Mouse (Mus musculus) midbrain, embryonic 16.5 days (tissue): ENCODE results near the gene Fen1. TPM values are rescaled to one million over a fixed set of nuclear protein-coding genes. Genes with fewer than 3 reads are reported as not detected.

ENCODE experiments used
- ATAC-seq: fragments of 200-750 bp; cut with Nextera tagmentation; 2 replicates; pipeline ENCODE4 v1.8.0; 2017; ENCODE audit warnings: moderate TSS enrichment
- H3K27ac ChIP-seq: fragments of 300-500 bp; sonication (generic); 2 replicates; pipeline ENCODE4 v1.5.1; 2014; ENCODE audit warnings: mild to moderate bottlenecking, low read length, mixed read lengths
- H3K27me3 ChIP-seq: fragments of 300-500 bp; sonication (generic); 2 replicates; pipeline ENCODE4 v1.6.1; 2014; ENCODE audit warnings: low read depth, low read length, mixed read lengths; ENCODE audit not compliant: control insufficient read depth, insufficient read depth
- H3K36me3 ChIP-seq: fragments of 300-500 bp; sonication (generic); 2 replicates; pipeline ENCODE4 v1.6.1; 2014; ENCODE audit warnings: mild to moderate bottlenecking, low read length, moderate library complexity, mixed read lengths; ENCODE audit not compliant: control insufficient read depth, insufficient read depth
- H3K4me1 ChIP-seq: fragments of 300-500 bp; sonication (generic); 2 replicates; pipeline ENCODE4 v1.6.1; 2014; ENCODE audit warnings: mild to moderate bottlenecking, low read length, mixed read lengths; ENCODE audit not compliant: control insufficient read depth, insufficient read depth
- H3K4me2 ChIP-seq: fragments of 300-500 bp; sonication (generic); 2 replicates; pipeline ENCODE4 v1.6.1; 2014; ENCODE audit warnings: mild to moderate bottlenecking, low read length, mixed read lengths
- H3K4me3 ChIP-seq: fragments of 300-500 bp; sonication (generic); 2 replicates; pipeline ENCODE4 v1.5.1; 2014; ENCODE audit warnings: low read depth, mild to moderate bottlenecking, low read length, moderate library complexity, mixed read lengths
- H3K9ac ChIP-seq: fragments of 300-500 bp; sonication (generic); 2 replicates; pipeline ENCODE4 v1.6.1; 2014; ENCODE audit warnings: low read depth, low read length, mixed read lengths
- H3K9me3 ChIP-seq: fragments of 300-500 bp; sonication (generic); replicated peaks from 2 replicates; pipeline ENCODE4 v1.6.1; 2014; ENCODE audit warnings: mild to moderate bottlenecking, low read length, mixed read lengths; ENCODE audit not compliant: control insufficient read depth, poor library complexity, severe bottlenecking
- WGBS: fragments of 180-500 bp; shearing (Covaris S2); extraction: QIAGEN DNeasy Blood & Tissue Kit; methylation state at CpG from one replicate; pipeline ENCODE4 v1.1.7; 2014; 5-methylcytosine and 5-hydroxymethylcytosine counted together
- polyA plus RNA-seq: library from polyadenylated mRNA; unstranded; fragments of >200 nt; fragmentation: Nextera tagmentation; extraction: Ambion mirVana; gene quantifications from 2 replicates; pipeline ENCODE4 v1.2.1, GENCODE M21; 2015

Gene Fen1
- polyA plus RNA-seq, 1 experiment from 2014 or later: 19.5 TPM

- H3K27me3 ChIP-seq: no peaks in the 10 kb centered on the region
- no peak overlapping the region for H3K27ac ChIP-seq
- no peak overlapping the region for H3K4me2 ChIP-seq
- H3K36me3 ChIP-seq: peaks cover 79% of the 10 kb centered on the region
- WGBS: 92% methylated on average over 8 of the region's 8 CpGs
- no peaks in the 10 kb centered on the region for H3K9me3 ChIP-seq
- H3K4me1 ChIP-seq: peaks cover 16% of the 10 kb centered on the region
- H3K9ac ChIP-seq: no peak overlapping the region
- no peak overlapping the region for H3K4me3 ChIP-seq
- ATAC-seq: no peak
These were observed 14.0 kb downstream of the Fen1 start for GRCm38 (mm10) chr19:10189940-10190339.

- WGBS: 94% methylated on average over 6 of the region's 6 CpGs
- Histone ChIP-seq H3K9me3 (no peaks in the 10 kb centered on the region), H3K27me3 (no peaks in the 10 kb centered on the region), H3K9ac (no peak overlapping the region), H3K4me3 (no peak overlapping the region), H3K27ac (peak overlapping the region; percentile 6; the same call in 1 of the 2 replicates), H3K36me3 (peaks cover 70% of the 10 kb centered on the region), H3K4me1 (peaks cover 24% of the 10 kb centered on the region), H3K4me2 (no peak overlapping the region)
- no peak for ATAC-seq
These were observed 14.9 kb downstream of the Fen1 start for GRCm38 (mm10) chr19:10189022-10189421.

- 62% methylated on average over 10 of the region's 10 CpGs for WGBS
- H3K36me3 ChIP-seq: peaks cover 65% of the 10 kb centered on the region
- no peak overlapping the region for H3K4me2 ChIP-seq
- peak overlapping the region; percentile 6; the same call in 1 of the 2 replicates for H3K27ac ChIP-seq
- H3K27me3 ChIP-seq: no peaks in the 10 kb centered on the region
- H3K4me1 ChIP-seq: peaks cover 24% of the 10 kb centered on the region
- H3K9ac ChIP-seq: no peak overlapping the region
- ATAC-seq: peak; percentile 22
- no peaks in the 10 kb centered on the region for H3K9me3 ChIP-seq
- H3K4me3 ChIP-seq: no peak overlapping the region
These were observed 15.6 kb downstream of the Fen1 start for GRCm38 (mm10) chr19:10188281-10188811.

- no peak overlapping the region for H3K27ac ChIP-seq
These were observed 17.4 kb downstream of the Fen1 start for GRCm38 (mm10) chr19:10186569-10186968.

GRCm38 (mm10) chr19:10185876-10186275 is 18.1 kb downstream of the Fen1 start:
- no peak overlapping the region; the same call in 1 of the 2 replicates for H3K4me2 ChIP-seq
- WGBS: 93% methylated on average over 3 of the region's 3 CpGs
- no peaks in the 10 kb centered on the region for H3K27me3 ChIP-seq
- H3K4me1 ChIP-seq: peaks cover 28% of the 10 kb centered on the region
- ATAC-seq: no peak
- no peak overlapping the region for H3K4me3 ChIP-seq
- H3K36me3 ChIP-seq: peaks cover 47% of the 10 kb centered on the region
- peak overlapping the region; percentile 7; the same call in 1 of the 2 replicates for H3K9ac ChIP-seq
- no peak overlapping the region for H3K27ac ChIP-seq
- no peaks in the 10 kb centered on the region for H3K9me3 ChIP-seq

More at GRCm38 (mm10) chr19:10186569-10186968, 17.4 kb downstream of the Fen1 start:
- no peaks in the 10 kb centered on the region for H3K9me3 ChIP-seq
- H3K4me1 ChIP-seq: peaks cover 28% of the 10 kb centered on the region
- WGBS: 94% methylated on average over 8 of the region's 8 CpGs
- no peak overlapping the region for H3K9ac ChIP-seq
- no peak overlapping the region for H3K4me3 ChIP-seq
- H3K4me2 ChIP-seq: no peak overlapping the region; the same call in 1 of the 2 replicates
- H3K27me3 ChIP-seq: no peaks in the 10 kb centered on the region
- ATAC-seq: no peak
- peaks cover 48% of the 10 kb centered on the region for H3K36me3 ChIP-seq

- Histone ChIP-seq H3K4me3 (peak overlapping the region; percentile 80), H3K4me1 (peaks cover 28% of the 10 kb centered on the region), H3K27me3 (no peaks in the 10 kb centered on the region), H3K9ac (peak overlapping the region; percentile 91), H3K9me3 (no peaks in the 10 kb centered on the region), H3K27ac (peak overlapping the region; percentile 92), H3K4me2 (peak overlapping the region; percentile 83), H3K36me3 (peaks cover 35% of the 10 kb centered on the region)
- ATAC-seq: peak; percentile 40
- 2% methylated on average over 12 of the region's 12 CpGs for WGBS
These were observed 19.9 kb downstream of the Fen1 start for GRCm38 (mm10) chr19:10184096-10184495.

- H3K9me3 ChIP-seq: no peaks in the 10 kb centered on the region
- under 1% methylated on average over 35 of the region's 35 CpGs for WGBS
These were observed 20.5 kb downstream of the Fen1 start for GRCm38 (mm10) chr19:10183299-10183983.

GRCm38 (mm10) chr19:10182670-10183298 is 21.2 kb downstream of the Fen1 start, which contains the start of gene Fads1:
Gene Fads1, plus strand, starts transcription at chr19:10182888.
- peak within 1 kb of the TSS; percentile 83 for H3K4me2 ChIP-seq
- no peaks in the 10 kb centered on the region for H3K27me3 ChIP-seq
- H3K36me3 ChIP-seq: peaks cover 22% of the 10 kb centered on the region
- H3K4me3 ChIP-seq: peak within 1 kb of the TSS; percentile 80
- H3K4me1 ChIP-seq: peaks cover 28% of the 10 kb centered on the region
- under 1% methylated on average over 65 of the region's 70 CpGs for WGBS
- H3K27ac ChIP-seq: peak within 1 kb of the TSS; percentile 92
- H3K9ac ChIP-seq: peak within 1 kb of the TSS; percentile 91
- ATAC-seq: peak; percentile 96
- H3K9me3 ChIP-seq: no peaks in the 10 kb centered on the region

More at GRCm38 (mm10) chr19:10183299-10183983, 20.5 kb downstream of the Fen1 start:
- Histone ChIP-seq H3K4me2 (peak overlapping the region; percentile 83), H3K27ac (peak overlapping the region; percentile 92), H3K9ac (peak overlapping the region; percentile 91), H3K27me3 (no peaks in the 10 kb centered on the region), H3K36me3 (peaks cover 28% of the 10 kb centered on the region), H3K4me1 (peaks cover 28% of the 10 kb centered on the region), H3K4me3 (peak overlapping the region; percentile 80)
- ATAC-seq: peak; percentile 77

GRCm38 (mm10) chr19:10182142-10182541 is 21.8 kb downstream of the Fen1 start:
- ATAC-seq: peak; percentile 32
- peak overlapping the region; percentile 80 for H3K4me3 ChIP-seq
- H3K9ac ChIP-seq: peak overlapping the region; percentile 91
- 24% methylated on average over 7 of the region's 7 CpGs for whole genome bisulfite sequencing
- H3K4me1 ChIP-seq: peaks cover 28% of the 10 kb centered on the region
- peak overlapping the region; percentile 83 for H3K4me2 ChIP-seq
- no peaks in the 10 kb centered on the region for H3K27me3 ChIP-seq
- H3K9me3 ChIP-seq: no peaks in the 10 kb centered on the region
- peak overlapping the region; percentile 92 for H3K27ac ChIP-seq
- peaks cover 20% of the 10 kb centered on the region for H3K36me3 ChIP-seq
